Mouse (Mus musculus) embryo, embryonic 11.5 days (tissue): Measurements from ENCODE around the gene Fdps.
"Not testable (repeated sequence)": the region's sequence is repeated elsewhere in the genome, so short reads cannot be mapped to it uniquely, and the experiment has no call there.

Source experiments
- DNase-seq: peaks from one replicate; pipeline ENCODE4 v3.0.0-alpha.2; 2012; ENCODE audit warnings: low read depth, low spot score

The Fdps gene

DNA sequence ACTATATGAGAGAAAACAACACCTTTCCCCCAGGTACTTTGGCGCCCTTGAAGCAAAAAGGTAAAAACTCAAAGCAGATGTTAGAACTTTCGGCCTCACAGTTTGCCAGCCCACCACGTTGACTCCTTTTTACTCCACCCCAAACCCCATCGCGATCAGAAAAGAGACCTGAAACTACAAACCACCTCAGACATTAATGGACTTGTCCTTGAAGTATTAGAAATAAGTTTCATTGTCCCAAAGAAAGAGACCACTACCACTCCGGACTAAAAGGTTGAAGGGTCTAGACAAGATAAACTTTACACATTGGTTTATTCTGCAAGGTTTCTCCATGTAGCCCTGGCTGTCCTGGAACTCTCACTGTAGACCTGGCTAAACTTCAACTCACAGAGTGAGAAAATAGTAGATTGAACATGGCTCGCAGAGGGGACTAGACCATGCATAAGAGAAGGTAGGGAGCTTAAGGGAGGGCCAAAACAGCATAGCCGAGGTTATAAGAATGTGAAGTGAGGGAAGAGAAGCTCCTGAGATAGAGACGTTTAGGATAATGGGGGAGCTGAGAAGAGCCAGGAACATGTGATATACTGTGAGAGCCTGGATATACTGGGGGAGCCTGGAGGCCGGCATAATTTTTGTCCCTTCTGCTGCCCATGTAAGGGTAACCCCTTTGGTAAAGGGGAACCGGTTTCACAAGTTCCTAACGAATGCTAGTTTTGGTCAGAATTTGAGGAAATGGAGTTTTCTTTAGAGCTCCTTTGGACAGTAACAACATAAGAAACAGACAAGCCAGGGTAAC is 934 bp upstream of the Fdps start:
- no peak for DNase-seq

DNA sequence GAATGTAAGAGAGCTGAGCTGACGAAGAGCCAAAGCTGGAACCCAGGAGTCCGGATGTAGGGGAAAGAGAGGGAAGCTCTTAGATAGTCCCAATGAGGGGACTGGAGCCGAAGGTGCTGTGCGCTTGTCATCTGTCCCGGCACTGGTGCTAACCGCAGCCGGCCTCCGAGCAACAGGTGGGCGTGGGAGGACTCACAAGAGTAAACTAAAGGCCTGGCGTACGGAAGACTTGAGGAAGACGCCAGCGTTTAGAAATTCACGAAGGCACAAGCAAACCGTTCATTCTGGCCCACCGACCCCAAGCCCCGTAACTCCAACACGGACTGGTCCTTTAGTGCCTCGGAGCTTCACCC is 324 bp downstream of the Fdps start:
- no peak for DNase-seq

DNA sequence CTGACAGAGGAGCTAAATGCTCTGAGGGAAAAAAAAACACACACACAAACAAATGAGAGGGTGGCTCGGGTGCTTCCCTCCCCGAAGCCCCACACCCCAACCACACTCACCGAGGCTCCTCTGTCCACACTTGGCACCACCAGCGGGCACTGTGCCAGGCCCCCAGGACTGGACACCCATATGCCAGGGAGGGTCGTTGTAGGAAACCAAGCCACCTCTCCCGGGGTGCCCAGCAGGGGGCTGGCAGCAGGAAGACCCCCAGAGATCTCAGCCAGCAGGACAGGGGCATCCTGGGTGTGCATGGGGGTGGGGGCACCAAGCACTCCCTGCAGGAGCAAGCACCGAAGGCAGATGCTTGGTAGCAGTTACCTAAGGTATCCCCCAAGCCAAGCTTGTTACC is 948 bp downstream of the Fdps start, which contains the start of gene Gm43738:
Gene Gm43738 (minus strand): TSS at position 289 of the 400 bp plus-strand sequence.
- no peak for DNase-seq

DNA sequence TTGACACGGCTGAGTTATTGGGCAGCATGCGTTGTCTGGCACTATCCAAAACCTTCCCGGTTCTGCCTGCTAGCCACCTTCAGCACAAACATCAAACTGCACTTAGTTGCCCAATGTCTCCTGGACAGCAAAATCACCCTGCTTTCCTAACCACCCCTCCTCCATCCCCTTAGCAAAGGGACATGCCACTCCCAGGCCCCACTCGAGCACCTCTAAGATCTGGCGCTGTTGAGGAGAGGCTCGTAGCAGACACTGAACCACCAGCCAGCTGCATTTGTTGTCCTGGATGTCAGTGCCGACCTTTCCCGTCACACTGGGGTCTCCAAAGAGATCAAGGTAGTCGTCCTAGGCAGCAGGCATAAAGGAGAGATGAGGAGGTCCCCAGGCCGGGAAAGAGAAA is 7.7 kb downstream of the Fdps start:
- DNase-seq: no peak

DNA sequence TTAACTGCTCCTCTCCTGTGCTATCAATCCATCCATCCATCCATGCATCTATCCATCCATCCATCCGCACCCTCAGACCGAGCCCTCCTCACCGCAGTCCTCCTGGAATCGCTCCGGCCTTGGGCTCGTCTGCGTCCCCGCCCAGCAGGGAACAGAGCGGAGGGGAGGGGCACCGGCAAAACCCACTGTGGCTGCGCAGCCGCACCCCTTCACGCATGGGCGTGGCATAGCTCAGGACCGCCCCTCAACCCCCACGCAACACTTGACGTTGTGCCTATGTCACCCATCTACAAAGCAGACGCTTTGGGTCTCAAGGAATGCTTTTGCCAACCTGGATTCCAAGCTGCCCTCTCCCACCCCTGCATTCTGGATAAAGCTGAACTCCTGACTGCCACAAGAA is 8.6 kb downstream of the Fdps start, which contains the start of gene Rusc1:
Gene Rusc1 (minus strand): TSS at position 137 of the 400 bp plus-strand sequence.
- DNase-seq: peak; percentile 66

DNA sequence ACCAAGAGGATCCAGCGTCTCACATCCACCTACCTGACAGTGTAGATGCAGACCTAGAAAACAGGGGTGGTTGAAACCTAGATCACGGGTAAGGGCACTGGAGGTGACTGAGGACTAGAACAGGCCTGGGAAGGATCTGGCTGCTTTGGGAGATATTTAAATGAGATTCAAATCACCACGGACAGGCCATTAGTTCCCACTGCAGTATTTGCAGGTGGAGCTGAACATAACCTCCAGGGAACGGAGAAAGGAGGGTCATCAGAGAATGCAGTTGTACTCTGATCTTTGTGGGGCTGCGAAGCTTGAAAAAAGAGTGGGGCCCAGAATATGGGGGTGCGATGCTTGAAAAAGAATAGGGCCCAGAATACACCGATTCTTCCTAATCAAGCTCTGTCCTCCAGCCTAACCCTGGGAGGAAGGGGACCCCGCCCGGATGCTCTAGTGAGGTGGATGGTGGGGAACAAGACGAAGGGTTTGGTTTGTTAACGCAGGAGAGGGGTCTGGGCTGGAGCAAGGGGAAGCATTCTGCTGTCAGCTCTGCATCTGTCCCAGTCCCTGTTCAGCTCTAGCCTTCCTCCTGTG is 9.2 kb downstream of the Fdps start:
- no peak for DNase-seq

DNA sequence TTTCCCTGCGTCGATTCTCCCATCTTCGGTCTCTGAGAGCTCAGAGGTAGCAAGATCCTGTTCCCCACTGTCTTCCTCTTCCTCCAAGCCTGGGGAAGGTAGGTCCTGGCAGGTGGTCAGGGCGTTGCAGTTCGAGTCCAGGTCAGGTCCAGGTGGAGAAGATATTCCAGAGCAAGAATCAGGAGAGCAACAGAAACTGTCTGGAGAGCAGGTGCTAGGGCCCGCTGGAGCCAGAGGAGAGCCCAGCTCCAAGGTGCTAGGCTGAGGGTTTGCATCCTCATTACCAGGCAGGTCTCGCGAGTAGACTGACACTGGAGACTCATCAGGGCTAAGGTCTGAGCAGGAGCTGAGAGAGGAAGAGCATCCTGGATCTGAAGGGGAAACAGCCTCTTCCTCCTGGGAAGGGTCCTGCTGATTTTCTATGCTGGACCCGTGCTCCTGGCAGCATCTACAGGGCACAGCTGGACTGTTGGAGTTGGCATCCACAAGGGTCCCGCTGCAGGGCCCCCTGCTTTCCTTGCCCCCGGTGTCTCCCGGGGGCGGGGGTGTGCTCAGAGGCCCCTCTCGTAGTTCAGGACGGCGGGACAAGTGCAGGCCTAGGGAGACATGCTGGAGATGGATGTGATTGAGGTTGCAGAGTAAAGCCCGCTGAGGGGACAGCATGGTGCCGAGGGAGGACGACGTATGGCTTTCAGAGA is 9.8 kb downstream of the Fdps start:
- no peak for DNase-seq

DNA sequence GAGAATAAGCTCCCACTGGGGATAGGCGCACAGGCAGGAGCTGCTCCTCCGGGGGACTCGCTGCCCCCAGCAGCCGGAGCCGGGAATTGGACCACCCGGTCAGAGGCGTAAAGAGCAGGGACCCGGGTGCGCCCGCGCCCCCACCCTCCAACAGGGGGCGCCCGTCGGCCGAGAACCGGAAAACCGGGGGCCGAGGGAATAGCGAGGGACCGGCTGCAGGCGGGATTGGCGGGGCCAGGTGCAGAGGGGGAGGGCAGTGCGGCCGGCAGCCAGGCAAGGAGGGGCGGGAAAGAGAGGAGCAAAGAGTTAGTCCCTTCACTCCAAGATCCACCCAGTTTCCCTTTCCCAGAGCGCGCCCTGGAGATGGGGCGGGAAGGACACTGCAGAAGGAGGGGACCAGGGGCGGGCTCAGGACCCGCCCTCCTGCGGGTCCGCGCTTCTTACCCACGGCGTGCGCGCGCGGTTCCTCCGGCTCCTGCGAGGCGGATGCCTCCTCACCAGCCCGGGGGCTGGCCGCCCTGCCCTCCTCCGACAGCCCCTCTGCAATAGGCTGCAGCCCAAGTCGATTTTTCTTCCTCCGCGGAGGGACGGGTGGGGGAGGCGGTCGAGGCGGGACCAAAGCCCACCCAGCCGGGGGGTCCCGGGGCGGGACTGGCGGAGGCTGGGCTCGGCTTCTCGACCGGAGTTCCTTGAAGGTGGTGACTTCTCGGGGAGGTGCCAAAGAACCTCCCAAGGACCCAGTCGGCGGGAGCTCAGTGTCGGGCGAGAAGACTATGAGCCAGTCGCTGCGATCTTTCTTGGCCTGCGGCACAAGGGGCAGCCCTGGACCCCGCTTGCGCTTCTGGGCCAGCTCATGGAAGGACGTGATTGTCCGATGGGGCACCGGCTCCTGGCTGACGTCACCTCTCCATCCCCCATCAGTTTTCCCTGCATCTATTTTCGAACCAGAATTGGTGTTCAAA is 10.8 kb downstream of the Fdps start:
- DNase-seq: peak; percentile 65

DNA sequence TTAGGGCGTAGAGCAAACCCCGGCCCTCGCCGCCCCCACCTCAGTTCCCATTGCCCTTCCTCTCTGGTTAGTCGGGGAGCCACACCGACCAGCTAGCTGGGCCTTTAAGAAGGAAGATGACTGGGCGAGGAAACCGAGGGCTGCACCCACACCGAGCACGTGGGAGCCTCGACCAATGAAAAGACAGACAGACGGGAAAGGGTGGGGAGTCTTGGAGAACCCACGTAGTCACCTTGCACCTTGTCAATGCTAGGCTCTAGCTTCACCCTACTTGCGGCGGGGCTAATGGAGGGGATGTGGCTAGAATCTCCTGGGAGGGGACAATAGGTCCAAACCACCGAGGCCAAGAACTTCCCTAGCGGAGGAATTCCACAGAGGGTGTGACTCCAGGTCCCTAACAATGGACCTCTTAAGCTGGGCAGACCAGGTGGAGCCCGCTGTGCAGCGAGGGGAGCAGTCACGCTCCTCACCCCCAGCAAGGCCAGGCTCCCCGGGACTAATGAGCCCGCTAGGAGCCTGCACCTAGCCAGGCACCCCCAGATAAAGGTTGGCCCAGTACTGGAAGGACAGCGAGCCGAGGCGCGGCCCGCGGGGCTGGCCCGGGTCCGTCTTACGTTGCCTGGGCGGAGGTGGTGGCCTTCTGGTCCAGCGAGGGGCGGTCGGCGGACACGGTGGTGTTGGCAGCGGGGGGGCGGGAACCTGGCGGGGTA is 11.7 kb downstream of the Fdps start:
- DNase-seq: peak; percentile 75

DNA sequence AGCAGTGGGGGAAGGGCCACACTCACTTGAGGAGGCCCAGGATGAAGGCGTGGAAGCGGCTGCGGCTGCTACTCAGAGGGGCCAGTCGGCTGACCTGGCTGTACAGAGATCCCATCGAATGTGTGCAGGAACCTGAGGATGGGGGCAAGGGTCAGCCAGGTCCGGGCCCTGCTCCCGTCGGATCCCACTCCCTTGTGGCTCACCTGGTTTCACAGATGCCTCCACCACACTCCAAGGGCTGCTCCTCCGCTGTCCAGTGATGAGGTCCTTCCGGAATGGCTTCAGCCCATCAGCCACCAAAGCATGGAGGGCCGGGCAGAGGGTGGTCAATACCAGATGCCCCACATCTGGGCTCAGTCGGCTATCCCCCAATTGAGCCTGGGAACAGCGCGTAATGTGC is 12.8 kb downstream of the Fdps start:
- DNase-seq: no peak

DNA sequence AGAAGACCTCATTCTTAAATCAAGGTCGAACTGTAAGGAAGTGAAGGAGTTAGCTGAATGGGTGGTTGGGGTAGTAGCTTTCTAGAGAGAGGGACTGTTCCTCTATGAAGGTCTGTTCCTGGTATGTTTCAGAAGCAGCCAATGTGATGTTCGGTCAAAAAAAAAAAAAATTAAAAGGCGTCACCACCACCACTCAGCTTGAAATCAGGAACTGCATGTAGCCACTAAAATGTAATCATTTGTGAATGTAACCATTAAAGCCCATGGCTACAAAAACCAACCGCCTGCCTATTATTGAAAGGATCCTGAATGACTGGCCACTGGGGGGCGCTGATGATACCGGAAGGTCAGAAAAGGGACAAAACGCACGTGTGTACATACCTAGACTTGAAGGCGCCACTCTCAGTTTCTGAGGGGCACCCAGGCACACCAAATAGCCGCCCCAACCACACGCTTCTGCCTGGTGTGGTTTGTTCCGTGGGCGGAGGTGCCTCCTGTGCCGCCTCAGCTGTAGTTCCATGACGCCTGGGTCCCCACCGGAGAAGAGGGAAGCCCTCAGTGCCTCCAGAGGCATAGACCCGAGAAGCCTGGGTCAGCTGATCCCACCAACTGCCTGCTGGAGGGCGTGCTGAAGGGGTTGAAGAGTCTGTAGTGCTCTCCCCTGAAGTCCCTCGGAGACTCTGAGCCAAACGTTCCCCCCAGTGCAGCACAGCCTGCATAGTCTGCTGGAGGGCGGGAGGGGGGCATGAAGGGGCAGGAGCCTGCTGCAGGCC is 14.2 kb downstream of the Fdps start:
- DNase-seq: peak; percentile 71

DNA sequence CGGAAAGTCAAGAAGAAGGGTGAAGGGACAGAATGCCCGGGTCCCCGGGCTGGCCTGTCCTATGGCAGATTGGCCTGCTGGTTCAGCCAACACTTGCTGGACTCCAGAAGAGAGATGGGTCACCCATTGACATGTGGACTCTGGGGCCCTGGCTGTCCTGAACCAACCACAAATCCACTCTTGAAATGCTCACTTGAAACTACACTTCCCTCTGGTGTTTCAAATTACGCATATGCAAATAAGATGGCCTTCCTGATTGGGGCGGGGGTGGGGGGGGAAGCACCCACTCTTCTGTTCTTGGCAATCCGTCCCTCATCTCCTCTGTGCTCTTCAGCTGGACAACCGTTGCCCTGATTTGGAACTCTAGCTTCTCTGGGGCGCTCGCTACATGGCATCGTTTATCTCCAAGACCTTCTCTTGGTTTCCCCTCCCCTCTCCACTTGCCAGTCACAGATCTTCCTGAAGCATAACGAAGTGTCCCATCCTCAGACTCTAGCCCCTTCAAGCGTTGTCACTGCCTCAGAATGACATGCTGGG is 17.0 kb downstream of the Fdps start:
- no peak for DNase-seq

DNA sequence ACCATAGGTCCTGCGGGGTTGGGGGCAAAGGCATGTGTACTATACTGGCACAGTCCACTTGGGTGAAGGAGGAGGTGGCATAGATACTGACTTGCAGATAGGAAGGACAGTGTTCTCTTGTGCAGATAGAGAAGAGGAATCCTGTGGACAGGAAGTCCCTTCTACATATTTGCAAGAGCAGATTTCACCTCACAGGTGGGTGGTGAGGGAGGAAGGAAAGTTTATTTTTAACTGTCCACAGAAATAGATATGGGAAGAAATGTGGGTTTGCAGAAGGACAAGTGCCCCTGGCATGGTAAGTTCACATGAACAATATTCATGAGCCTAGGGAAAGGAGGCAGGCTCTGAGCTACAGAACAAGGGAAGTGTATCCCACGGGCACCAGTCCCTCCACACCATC is 17.6 kb downstream of the Fdps start:
- DNase-seq: no peak

DNA sequence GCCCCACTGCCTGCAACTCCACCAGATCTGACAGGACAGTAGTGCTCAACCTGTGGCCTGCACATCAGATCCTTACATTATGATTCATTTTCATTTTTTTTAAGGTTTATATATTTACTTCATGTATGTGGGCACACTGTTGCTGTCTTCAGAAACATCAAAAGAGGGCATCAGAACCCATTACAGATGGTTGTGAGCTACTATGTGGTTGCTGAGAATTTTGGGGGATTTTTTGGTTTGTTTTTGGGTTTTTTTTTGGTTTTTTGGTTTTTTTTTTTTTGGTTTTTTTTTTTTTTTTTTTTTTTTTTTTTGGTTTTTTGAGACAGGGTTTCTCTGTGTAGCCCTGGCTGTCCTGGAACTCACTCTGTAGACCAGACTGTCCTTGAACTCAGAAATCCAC is 19.5 kb downstream of the Fdps start:
- not testable (repeated sequence) for DNase-seq

DNA sequence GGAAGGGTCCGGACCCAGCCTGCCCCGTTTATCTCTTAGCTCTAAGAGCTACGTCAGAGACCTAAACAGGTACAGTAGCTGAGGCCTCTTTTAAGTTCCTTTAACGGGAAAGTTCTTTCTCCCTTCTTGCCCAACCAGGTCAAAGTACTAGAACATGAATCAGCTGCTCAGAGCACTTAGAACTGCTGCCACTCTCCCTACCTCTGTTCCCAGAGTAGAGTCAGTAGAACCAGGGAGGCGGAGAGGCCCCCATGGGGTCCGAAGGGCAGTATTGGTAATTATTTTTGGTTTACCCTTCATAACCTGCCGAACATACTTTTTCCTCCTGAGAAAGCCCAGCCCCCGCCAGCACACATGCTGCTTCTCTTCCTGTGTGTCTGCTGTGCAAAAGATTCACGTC is 24.4 kb downstream of the Fdps start:
- no peak for DNase-seq

DNA sequence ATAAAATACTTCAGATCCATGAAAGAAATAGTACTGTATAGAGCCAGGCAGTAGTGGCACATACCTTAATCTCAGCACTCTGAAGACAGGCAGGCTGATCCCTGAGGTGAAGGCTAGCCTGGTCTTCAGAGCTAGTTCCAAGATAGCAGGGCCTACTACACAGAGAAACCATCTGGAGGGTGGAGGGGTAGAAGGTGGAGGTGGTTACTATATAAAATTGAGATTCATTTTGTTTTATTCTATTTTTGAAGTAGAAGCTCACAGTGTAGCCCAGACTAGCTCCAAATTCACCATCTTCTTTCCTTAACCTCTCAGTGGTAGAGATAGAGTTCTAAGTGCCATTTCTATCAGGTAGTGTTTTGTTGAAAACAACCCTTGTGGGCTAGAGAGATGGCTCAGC is 34.5 kb downstream of the Fdps start:
- DNase-seq: no peak

DNA sequence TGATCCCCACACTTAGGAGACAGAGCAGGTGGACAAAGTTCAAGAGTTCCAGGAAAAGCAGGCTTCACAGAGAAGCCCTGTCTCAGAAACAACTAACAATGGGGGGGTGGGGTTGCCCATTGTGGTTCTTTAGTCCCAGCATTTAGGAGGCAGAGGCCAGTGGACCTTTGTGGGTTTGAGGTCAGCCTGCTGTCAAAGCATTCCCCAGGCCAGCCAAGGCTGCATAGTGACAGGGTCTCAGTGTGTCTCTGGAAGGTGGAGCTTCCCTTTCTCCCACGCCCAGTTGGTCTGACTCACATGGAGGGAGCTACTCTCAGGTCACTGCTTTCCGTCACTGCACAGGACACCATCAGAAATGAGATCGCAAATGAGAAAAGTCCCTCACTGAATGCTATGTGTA is 40.1 kb downstream of the Fdps start:
- DNase-seq: no peak

DNA sequence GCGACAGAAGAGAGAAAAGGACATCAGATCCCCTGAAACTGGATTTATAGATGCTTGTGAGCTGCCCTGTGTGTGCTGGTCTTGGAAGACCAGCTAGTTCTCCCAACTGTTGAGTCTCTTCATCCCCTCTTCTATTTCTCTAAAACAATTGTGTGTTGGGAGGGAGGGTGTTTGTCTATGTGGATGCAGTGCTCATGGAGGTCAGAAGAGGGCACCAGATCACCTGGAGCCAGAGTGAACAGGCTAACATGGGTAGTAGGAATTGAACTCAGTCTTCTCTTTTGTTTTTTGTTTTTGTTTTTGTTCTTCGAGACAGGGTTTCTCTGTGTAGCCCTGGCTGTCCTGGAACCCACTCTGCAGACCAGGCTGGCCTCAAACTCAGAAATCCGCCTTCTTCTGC is 43.0 kb downstream of the Fdps start:
- DNase-seq: peak; percentile 9

DNA sequence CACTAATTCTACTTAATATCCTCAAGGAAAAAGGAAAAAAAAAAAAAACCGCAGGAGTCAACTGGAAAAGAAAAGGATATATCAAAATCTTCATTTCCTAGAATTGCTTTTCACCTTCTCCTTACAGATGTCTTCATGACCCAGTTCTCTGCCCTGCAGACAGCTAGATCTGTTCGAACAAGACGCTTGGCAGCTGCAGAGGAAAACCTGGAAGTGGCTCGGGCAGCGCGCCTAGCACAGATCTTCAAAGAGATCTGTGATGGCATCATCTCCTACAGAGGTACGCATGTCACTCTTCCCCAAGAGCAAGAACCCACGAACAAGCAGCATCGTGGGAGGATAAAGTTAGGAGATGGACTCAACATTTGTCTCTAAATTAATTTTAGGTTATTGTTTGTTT is 43.4 kb downstream of the Fdps start:
- DNase-seq: no peak
